Mouse (Mus musculus) left cerebral cortex, postnatal 14 days (tissue): ENCODE results near the gene Tjp1. TPM values are rescaled to one million over a fixed set of nuclear protein-coding genes. Genes with fewer than 3 reads are reported as not detected.

ENCODE experiments used
- DNase-seq, 2 experiments: peaks; one replicate each; pipeline ENCODE4 v3.0.0; 2021 to 2022; ENCODE audit warnings: low spot score in 2 of 2, mixed read lengths in 1 of 2
- intact Hi-C: fragments of 180-260 bp; cut with DNase I; formaldehyde crosslinking; loops from one replicate; pipeline ENCODE4 v1.15.1; 2025
- long read RNA-seq, 2 experiments: library from polyadenylated mRNA; stranded (forward); transcript quantifications; one replicate each; pipeline ENCODE4 v2.0.0; 2021
- total RNA-seq, 2 experiments: library from RNA; stranded (reverse); gene quantifications; 2 replicates each; pipeline ENCODE4 v1.2.3; 2021

Gene Tjp1
- 100 to 1,000 TPM; 132 to 169 TPM for total RNA-seq
- long read RNA-seq, experiment 1, partial matches to known transcripts: 0 of 5 reads
- long read RNA-seq, experiment 1, other reads (novel, unspliced or antisense): 5 of 5 reads
- long read RNA-seq, experiment 2, full-length matches to known transcripts: 2 of 9 reads
- long read RNA-seq, experiment 2, partial matches to known transcripts: 2 of 9 reads
- long read RNA-seq, experiment 2, other reads (novel, unspliced or antisense): 5 of 9 reads

GRCm38 (mm10) chr7:65527071-65528007 lies at the start of gene Tjp1:
TSS of gene Tjp1 (minus strand) at chr7:65527781.
- DNase-seq: peak; percentile 59 to 65
- intact Hi-C loops: loop anchor here (5.0 kb wide), 1 partner anchor 90 kb away; no protein-coding TSS in a partner anchor

- peak; percentile 35 to 53 for DNase-seq
- intact Hi-C loops: no loop called here
Measured at GRCm38 (mm10) chr7:65577118-65577517, 49.5 kb upstream of the Tjp1 start.

GRCm38 (mm10) chr7:65572731-65573130 lies 45.1 kb upstream of the Tjp1 start:
- peak; percentile 15 to 39 for DNase-seq
- intact Hi-C loops: no loop called here

GRCm38 (mm10) chr7:65570691-65571090 lies 43.1 kb upstream of the Tjp1 start:
- peak; percentile 16 to 48 for DNase-seq
- intact Hi-C loops: no loop called here

GRCm38 (mm10) chr7:65555996-65556395 lies 28.4 kb upstream of the Tjp1 start:
- DNase-seq: no peak
- intact Hi-C loops: no loop called here

- DNase-seq: no peak
- intact Hi-C loops: no loop called here
Measured at GRCm38 (mm10) chr7:65545741-65546140, 18.2 kb upstream of the Tjp1 start.

- intact Hi-C loops: no loop called here
Measured at GRCm38 (mm10) chr7:65532689-65533088, 5.1 kb upstream of the Tjp1 start.

GRCm38 (mm10) chr7:65523116-65523515 lies 4.5 kb downstream of the Tjp1 start:
- intact Hi-C loops: no loop called here
- DNase-seq: no peak

More at GRCm38 (mm10) chr7:65532689-65533088, 5.1 kb upstream of the Tjp1 start:
- peak in 1 of 2 experiments; percentile 40 for DNase-seq

- DNase-seq: no peak
- intact Hi-C loops: no loop called here
Measured at GRCm38 (mm10) chr7:65522490-65522889, 5.1 kb downstream of the Tjp1 start.

GRCm38 (mm10) chr7:65520622-65521021 lies 7.0 kb downstream of the Tjp1 start:
- no peak for DNase-seq
- intact Hi-C loops: no loop called here

GRCm38 (mm10) chr7:65519788-65520563 lies 7.6 kb downstream of the Tjp1 start:
- intact Hi-C loops: loop anchor here (1.0 kb wide), 1 partner anchor 203 kb away; no protein-coding TSS in a partner anchor
- peak; percentile 54 to 68 for DNase-seq

GRCm38 (mm10) chr7:65516903-65517302 lies 10.7 kb downstream of the Tjp1 start:
- no peak for DNase-seq
- intact Hi-C loops: no loop called here

- DNase-seq: no peak
- intact Hi-C loops: no loop called here
Measured at GRCm38 (mm10) chr7:65513451-65514179, 14.0 kb downstream of the Tjp1 start.

GRCm38 (mm10) chr7:65509357-65509756 lies 18.2 kb downstream of the Tjp1 start:
- intact Hi-C loops: loop anchor here (5.0 kb wide), 1 partner anchor 142 kb away; no protein-coding TSS in a partner anchor
- DNase-seq: peak in 1 of 2 experiments; percentile 63

GRCm38 (mm10) chr7:65507341-65507740 lies 20.2 kb downstream of the Tjp1 start:
- intact Hi-C loops: loop anchor here (5.0 kb wide), 1 partner anchor 140 kb away; no protein-coding TSS in a partner anchor
- DNase-seq: no peak

GRCm38 (mm10) chr7:65502486-65503322 lies 24.9 kb downstream of the Tjp1 start:
- intact Hi-C loops: loop anchor here (5.0 kb wide), 1 partner anchor 185 kb away; no protein-coding TSS in a partner anchor
- DNase-seq: no peak

- DNase-seq: peak in 1 of 2 experiments; percentile 34
- intact Hi-C loops: loop anchor here (5.0 kb wide), 1 partner anchor 183 kb away; no protein-coding TSS in a partner anchor
Measured at GRCm38 (mm10) chr7:65500746-65501145, 26.8 kb downstream of the Tjp1 start.
